In genomic region chr13:85507374-85508101, GRCm38 (mm10) we compare ENCODE assay signal across 7 mouse cellular contexts.
DNase-seq lines count a peak whose midpoint lies in the region; ATAC-seq and TF ChIP-seq lines count a peak whose summit lies in the region.

No protein-coding gene starts in this region.

- WGBS in bone marrow, adult 2 months = 4% methylated on average over 6 of the region's 6 CpGs
- WGBS in small intestine, adult 2 months = 59% methylated on average over 6 of the region's 6 CpGs
- 67% methylated on average over 6 of the region's 6 CpGs for WGBS in midbrain, embryonic 10.5 days

- peaks cover 3% of the 10 kb centered on the region; the same call in 1 of the 2 replicates for H3K4me1 ChIP-seq in bone marrow, adult 2 months (ENCODE audit: control insufficient read depth, insufficient read depth, low read length)
- H3K4me1 ChIP-seq in small intestine, adult 2 months (ENCODE audit: control insufficient read depth, insufficient read depth, insufficient read length, low read length) = no peaks in the 10 kb centered on the region
- peaks cover 13% of the 10 kb centered on the region for H3K4me1 ChIP-seq in midbrain, embryonic 10.5 days

- H3K27ac ChIP-seq in bone marrow, adult 2 months (ENCODE audit: control insufficient read depth, insufficient read depth, low read depth, low read length, poor library complexity) = peak overlapping the region; percentile 48
- H3K27ac ChIP-seq in small intestine, adult 2 months (ENCODE audit: insufficient read depth, low read depth, low read length) = peak overlapping the region; percentile 61
- H3K27ac ChIP-seq in midbrain, embryonic 10.5 days (replicated peaks) = no peak overlapping the region

- H3K4me3 ChIP-seq in bone marrow, adult 2 months (replicated peaks; ENCODE audit: control insufficient read depth, low read depth, low read length) = no peak overlapping the region
- no peak overlapping the region for H3K4me3 ChIP-seq in small intestine, adult 2 months (ENCODE audit: low read depth, low read length)
- H3K4me3 ChIP-seq in midbrain, embryonic 10.5 days = no peak overlapping the region

- no peak for TF ChIP-seq POLR2A in bone marrow, adult 2 months (IDR thresholded peaks at IDR 0.05; ENCODE audit: borderline replicate concordance, control insufficient read depth, low read depth, low read length)
- TF ChIP-seq POLR2A in small intestine, adult 2 months (IDR thresholded peaks at IDR 0.05; ENCODE audit: low read depth, low read length) = no peak

- no peaks in the 10 kb centered on the region for H3K27me3 ChIP-seq in small intestine, adult 2 months (ENCODE audit: control insufficient read depth, insufficient read depth, low read length)
- no peaks in the 10 kb centered on the region for H3K27me3 ChIP-seq in midbrain, embryonic 10.5 days (ENCODE audit: low read depth, poor library complexity, severe bottlenecking)

- H3K36me3 ChIP-seq in small intestine, adult 2 months (ENCODE audit: control insufficient read depth, insufficient read depth, low read length) = no peaks in the 10 kb centered on the region
- no peaks in the 10 kb centered on the region for H3K36me3 ChIP-seq in midbrain, embryonic 10.5 days

- H3K9me3 ChIP-seq in midbrain, embryonic 10.5 days (replicated peaks) = no peaks in the 10 kb centered on the region

- no peak for ATAC-seq in frontal cortex, adult (ENCODE audit: low TSS enrichment)

- peak; percentile 87 for DNase-seq in CD4-positive, CD25-positive, alpha-beta regulatory T cell, adult 2 months (ENCODE audit: low read depth, low spot score)
- peak; percentile 91 for DNase-seq in induced T-regulatory cell, adult 2 months (ENCODE audit: low read depth)
- no peak for DNase-seq in midbrain, embryonic 10.5 days (ENCODE audit: low spot score)
- DNase-seq in cerebellum, adult 9-10 months = no peak

- TF ChIP-seq CTCF in bone marrow, adult 2 months (IDR thresholded peaks at IDR 0.05; ENCODE audit: control insufficient read depth, insufficient read depth, low read length) = no peak
- no peak for TF ChIP-seq CTCF in small intestine, adult 2 months (IDR thresholded peaks at IDR 0.05; ENCODE audit: extremely low read depth, insufficient read length, insufficient replicate concordance, low read depth, low read length)

Comparison
In these comparisons a context has a peak if more than half of its experiments do, and no peak if none do; other contexts are left out.
1. DNase-seq: peak in CD4-positive, CD25-positive, alpha-beta regulatory T cell, adult 2 months (single experiment) and induced T-regulatory cell, adult 2 months (single experiment); none in midbrain, embryonic 10.5 days (single experiment) and cerebellum, adult 9-10 months (single experiment).